Mouse (Mus musculus): Measurements from ENCODE around the gene Tead1. TPM values are rescaled to one million over a fixed set of nuclear protein-coding genes. Genes with fewer than 3 reads are reported as not detected.
A peak's percentile ranks its signal among the peaks of the same experiment; 100 is the strongest.

Gene Tead1
- 10 to 100 TPM; 12.8 to 14.6 TPM for total RNA-seq (2021)
- long read RNA-seq, experiment 1, partial matches to known transcripts: 0 of 4 reads
- long read RNA-seq, experiment 1, other reads (novel, unspliced or antisense): 4 of 4 reads
- long read RNA-seq, experiment 2, partial matches to known transcripts: 1 of 6 reads
- long read RNA-seq, experiment 2, other reads (novel, unspliced or antisense): 5 of 6 reads

DNA sequence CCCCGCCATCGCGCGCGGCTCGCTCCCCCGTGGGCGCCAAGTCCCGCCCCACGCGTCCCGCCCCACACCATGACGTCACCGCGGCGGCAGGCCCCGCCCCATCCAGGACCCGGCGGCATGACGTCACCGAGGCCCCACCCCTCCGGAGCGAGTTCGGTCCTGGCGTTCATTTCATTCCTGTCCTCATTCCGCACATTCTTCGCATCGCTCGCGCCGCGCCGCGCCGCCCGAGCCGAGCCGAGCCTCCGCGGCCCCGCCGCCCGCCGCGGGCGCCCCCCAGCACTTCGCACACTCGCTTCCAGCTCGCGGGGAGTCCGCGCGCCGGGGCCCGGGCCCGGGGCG is at the start of gene Tead1:
TSS of gene Tead1 (plus strand) at position 148 of the 342 bp plus-strand sequence.
- DNase-seq (ENCODE audit: extremely low spot score in 1 of 2, low spot score in 2 of 2): peak; percentile 92 to 96

DNA sequence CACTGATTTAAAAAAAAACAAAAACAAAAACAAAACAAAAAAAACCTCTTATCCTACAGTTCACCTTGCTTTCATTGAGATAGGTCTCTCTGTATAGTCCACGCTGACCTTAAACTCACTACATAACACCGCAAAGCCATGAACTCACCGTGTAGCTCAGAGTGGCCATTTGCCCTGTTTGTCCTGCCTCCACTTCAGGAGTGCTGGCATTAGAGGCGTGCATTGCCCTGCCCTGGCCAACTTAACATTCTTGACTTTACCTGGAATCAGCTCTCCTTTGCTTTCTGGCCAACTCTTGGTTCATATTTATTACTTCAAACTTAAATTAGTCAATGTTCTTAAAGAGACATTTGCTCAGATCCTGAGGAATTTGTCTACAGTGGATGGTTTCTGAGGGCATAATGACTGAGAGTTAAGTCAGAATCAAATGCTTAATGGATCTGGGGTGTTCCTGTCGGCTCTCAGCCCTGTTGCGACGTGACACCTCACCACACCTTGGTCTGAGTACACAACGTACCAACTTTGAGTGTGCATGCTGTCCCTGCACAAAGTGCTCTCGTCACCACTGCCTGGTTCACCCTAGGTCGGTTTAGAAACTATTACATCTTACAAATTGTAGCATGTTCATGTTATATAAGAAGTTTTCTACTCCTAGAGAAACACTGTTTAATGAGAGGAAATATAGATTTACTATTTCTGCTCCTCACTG is 44.5 kb upstream of the Tead1 start:
- no peak for DNase-seq (ENCODE audit: extremely low spot score in 1 of 2, low spot score in 2 of 2)
- Histone ChIP-seq H3K4me3 (no peak overlapping the region), H3K27ac (no peak overlapping the region)
- intact Hi-C loops (cut with DNase I): no loop called here
- no peak for TF ChIP-seq CTCF (IDR thresholded peaks at IDR 0.05)

More for the DNA sequence above, at the start of gene Tead1:
- H3K27ac ChIP-seq: peak within 1 kb of the TSS; percentile 64
- intact Hi-C loops (cut with DNase I): loop anchor here (5.0 kb wide), 3 partner anchors 83 to 207 kb away; no protein-coding TSS in a partner anchor
- peak within 1 kb of the TSS; percentile 85 for H3K4me3 ChIP-seq
- TF ChIP-seq CTCF (IDR thresholded peaks at IDR 0.05): no peak

GRCm38 (mm10) chr7:112635936-112636335 is 43.2 kb upstream of the Tead1 start:
- Histone ChIP-seq H3K4me3 (no peak overlapping the region), H3K27ac (no peak overlapping the region)
- DNase-seq (ENCODE audit: extremely low spot score in 1 of 2, low spot score in 2 of 2): no peak
- no peak; the same call in 1 of the 2 replicates for TF ChIP-seq CTCF (IDR thresholded peaks at IDR 0.05)
- intact Hi-C loops (cut with DNase I): no loop called here

DNA sequence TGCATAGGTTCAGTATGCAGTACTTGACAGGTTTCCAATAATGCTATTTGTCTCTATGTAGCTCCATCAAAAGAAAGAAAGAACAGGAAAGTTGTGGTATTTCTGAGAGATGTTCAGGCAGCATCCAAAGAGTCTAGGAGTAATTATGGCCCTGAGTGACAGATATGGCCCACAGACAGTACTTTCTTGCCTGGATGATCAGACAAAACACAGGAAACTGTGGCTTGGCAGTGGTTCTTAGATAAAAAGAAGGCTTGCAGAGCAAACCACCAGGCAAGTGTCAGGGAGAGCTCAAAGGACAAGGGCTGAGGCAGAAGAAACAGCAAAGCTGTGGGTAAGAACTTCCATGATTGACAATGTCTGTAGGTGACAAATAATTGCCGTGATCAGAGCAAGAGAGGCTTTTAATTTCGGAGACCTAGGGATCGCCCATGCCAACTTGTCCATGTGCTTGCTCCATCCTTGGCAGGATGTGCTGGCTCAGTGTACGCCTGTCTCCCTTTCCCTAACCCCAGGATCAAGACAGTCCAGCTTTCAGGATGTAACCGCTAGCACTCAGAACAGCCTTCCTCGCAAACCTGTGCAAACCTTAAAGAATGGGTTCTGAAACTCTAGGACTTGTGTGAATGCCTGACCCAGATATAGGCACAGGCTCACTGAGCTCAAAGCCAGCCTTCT is 35.1 kb upstream of the Tead1 start:
- no peak for DNase-seq (ENCODE audit: extremely low spot score in 1 of 2, low spot score in 2 of 2)
- TF ChIP-seq CTCF (IDR thresholded peaks at IDR 0.05): no peak
- no peak overlapping the region for H3K4me3 ChIP-seq
- no peak overlapping the region for H3K27ac ChIP-seq
- intact Hi-C loops (cut with DNase I): no loop called here

DNA sequence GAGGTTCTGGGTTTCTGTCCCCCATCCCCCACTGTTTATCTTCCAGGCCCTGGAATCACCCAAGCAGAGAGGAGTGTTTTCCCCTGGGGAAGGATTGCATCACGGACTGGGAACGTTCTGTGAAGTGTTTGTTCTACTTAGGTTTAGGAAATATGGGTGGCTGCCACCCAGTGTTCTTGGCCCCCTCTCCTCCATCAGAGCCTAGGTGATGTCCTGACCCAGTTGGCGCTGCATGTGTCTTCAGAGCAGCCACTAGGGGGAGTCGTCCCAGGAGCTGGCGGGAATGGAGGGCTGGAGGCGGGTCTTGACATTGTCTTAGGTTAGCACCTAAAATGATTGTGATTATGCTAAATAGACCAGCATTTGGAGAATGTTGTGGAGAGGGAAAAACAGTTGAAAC is 34.4 kb upstream of the Tead1 start:
- DNase-seq (ENCODE audit: extremely low spot score in 1 of 2, low spot score in 2 of 2): no peak
- no peak overlapping the region for H3K4me3 ChIP-seq
- intact Hi-C loops (cut with DNase I): no loop called here
- TF ChIP-seq CTCF (IDR thresholded peaks at IDR 0.05): no peak; the same call in 1 of the 2 replicates
- no peak overlapping the region for H3K27ac ChIP-seq

GRCm38 (mm10) chr7:112645724-112646123 is 33.4 kb upstream of the Tead1 start:
- TF ChIP-seq CTCF (IDR thresholded peaks at IDR 0.05): no peak

GRCm38 (mm10) chr7:112647417-112647816 is 31.7 kb upstream of the Tead1 start:
- no peak overlapping the region for H3K4me3 ChIP-seq
- intact Hi-C loops (cut with DNase I): no loop called here
- no peak for DNase-seq (ENCODE audit: extremely low spot score in 1 of 2, low spot score in 2 of 2)
- no peak overlapping the region for H3K27ac ChIP-seq
- TF ChIP-seq CTCF (IDR thresholded peaks at IDR 0.05): no peak

More at GRCm38 (mm10) chr7:112645724-112646123, 33.4 kb upstream of the Tead1 start:
- intact Hi-C loops (cut with DNase I): no loop called here
- DNase-seq (ENCODE audit: extremely low spot score in 1 of 2, low spot score in 2 of 2): no peak
- Histone ChIP-seq H3K4me3 (no peak overlapping the region), H3K27ac (no peak overlapping the region)

DNA sequence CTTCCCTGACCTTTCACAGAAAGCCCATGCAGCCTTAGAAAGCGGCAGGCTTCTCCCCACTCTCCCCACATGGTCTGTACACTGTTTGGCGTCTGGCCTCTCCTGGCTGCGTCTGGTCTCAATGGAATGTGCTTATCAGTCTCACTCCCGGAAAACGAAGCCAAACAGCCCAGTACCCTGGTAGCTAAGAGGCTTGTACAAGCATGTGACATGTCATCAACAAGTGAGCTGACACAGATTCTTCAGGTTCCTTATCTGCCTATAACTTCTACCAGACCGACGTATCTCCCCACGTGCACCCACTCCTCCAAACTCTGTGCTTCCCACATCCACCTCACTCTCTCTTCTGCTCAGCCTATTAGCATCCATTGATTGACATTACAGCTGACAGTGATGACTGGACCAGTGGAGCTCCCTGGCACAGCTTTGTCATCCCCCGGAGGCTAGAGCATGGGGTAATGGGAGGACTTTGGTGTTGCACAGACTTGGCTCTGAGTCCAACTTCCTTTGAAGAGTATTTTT is 22.9 kb upstream of the Tead1 start:
- no peak overlapping the region for H3K27ac ChIP-seq
- H3K4me3 ChIP-seq: no peak overlapping the region
- intact Hi-C loops (cut with DNase I): no loop called here
- DNase-seq (ENCODE audit: extremely low spot score in 1 of 2, low spot score in 2 of 2): no peak
- no peak for TF ChIP-seq CTCF (IDR thresholded peaks at IDR 0.05)

GRCm38 (mm10) chr7:112658939-112659338 is 20.2 kb upstream of the Tead1 start:
- DNase-seq (ENCODE audit: extremely low spot score in 1 of 2, low spot score in 2 of 2): no peak
- intact Hi-C loops (cut with DNase I): no loop called here
- no peak overlapping the region for H3K27ac ChIP-seq
- TF ChIP-seq CTCF (IDR thresholded peaks at IDR 0.05): no peak
- no peak overlapping the region for H3K4me3 ChIP-seq

DNA sequence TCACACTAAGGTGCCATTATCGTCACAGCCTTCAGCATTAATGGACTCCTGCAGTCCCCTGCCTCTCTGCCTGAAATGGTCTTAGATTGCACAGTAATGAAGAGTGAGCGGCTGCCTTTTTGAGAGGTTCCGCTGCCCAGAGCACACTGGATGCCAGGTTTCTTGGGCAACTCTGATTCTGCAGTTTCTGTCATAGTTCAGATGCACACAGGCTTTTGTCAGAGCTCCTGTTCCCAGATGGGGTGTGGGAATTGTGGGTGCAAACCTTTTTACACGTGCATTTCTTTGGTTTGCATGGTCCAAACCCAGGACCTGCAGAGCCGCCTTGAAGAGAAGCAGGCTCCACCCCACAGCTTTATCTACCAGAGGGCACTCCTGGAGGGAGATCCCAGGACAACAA is 19.3 kb upstream of the Tead1 start:
- no peak for DNase-seq (ENCODE audit: extremely low spot score in 1 of 2, low spot score in 2 of 2)
- H3K27ac ChIP-seq: no peak overlapping the region
- no peak overlapping the region for H3K4me3 ChIP-seq
- TF ChIP-seq CTCF (IDR thresholded peaks at IDR 0.05): no peak
- intact Hi-C loops (cut with DNase I): loop anchor here (5.0 kb wide), 1 partner anchor 188 kb away; no protein-coding TSS in a partner anchor

GRCm38 (mm10) chr7:112660325-112660724 is 18.8 kb upstream of the Tead1 start:
- H3K4me3 ChIP-seq: no peak overlapping the region
- intact Hi-C loops (cut with DNase I): loop anchor here (5.0 kb wide), 1 partner anchor 188 kb away; no protein-coding TSS in a partner anchor
- DNase-seq (ENCODE audit: extremely low spot score in 1 of 2, low spot score in 2 of 2): no peak
- H3K27ac ChIP-seq: no peak overlapping the region
- no peak for TF ChIP-seq CTCF (IDR thresholded peaks at IDR 0.05)

Data from left cerebral cortex, adult 2 months (tissue).